Mouse (Mus musculus): ENCODE measurements around the gene Igfbp3.

DNA sequence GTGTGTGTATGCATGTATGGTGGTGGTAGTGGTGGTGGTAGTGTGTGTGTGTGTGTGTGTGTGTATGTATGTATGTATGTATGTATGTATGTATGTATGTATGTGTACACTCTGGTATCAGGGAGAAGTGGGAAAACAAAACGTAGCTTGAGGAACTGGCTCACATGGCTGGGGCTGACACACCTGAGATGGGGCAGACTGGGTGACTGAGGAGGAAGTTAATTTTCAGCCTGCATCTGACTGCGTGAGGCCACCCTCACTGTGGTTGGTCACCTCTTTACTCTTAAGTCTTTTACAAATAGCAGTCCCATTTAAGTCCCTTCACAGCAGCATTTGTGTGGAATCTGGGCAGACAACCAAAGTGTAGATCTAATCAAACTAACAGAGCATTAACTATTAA lies 34.4 kb downstream of the Igfbp3 start:
- TF ChIP-seq CTCF (conservative IDR thresholded peaks at IDR 0.05; ENCODE audit: insufficient read depth, insufficient read length, low read depth, low read length) = no peak
- TF ChIP-seq POLR2A (IDR thresholded peaks at IDR 0.05; ENCODE audit: low read depth, low read length) = no peak

Measured in kidney, adult 2 months (tissue).